Mouse (Mus musculus) sigmoid colon, adult 10 weeks (tissue): ENCODE data around the gene Slc23a4. TPM values are rescaled to one million over a fixed set of nuclear protein-coding genes. Genes with fewer than 3 reads are reported as not detected.

Source experiments
- polyA plus RNA-seq: library from polyadenylated mRNA; stranded (reverse); fragments of 350-450 nt; fragmentation: Illumina TruSeq; extraction: RNeasy Lipid Tissue Mini Kit (QIAGEN cat#74804); gene quantifications from one replicate; pipeline ENCODE4 v1.2.3, GENCODE M21; 2014; ENCODE audit warnings: low read depth, low replicate concordance

The Slc23a4 gene
- 1.2 TPM for polyA plus RNA-seq

GRCm38 (mm10) chr6:34988081-34988761 is at the start of gene Slc23a4:
TSS of gene Slc23a4 (minus strand) at chr6:34988404.

GRCm38 (mm10) chr6:34919956-34920355 is 68.2 kb downstream of the Slc23a4 start, which contains the start of gene Stra8:
TSS of gene Stra8 (plus strand) at chr6:34920163.

GRCm38 (mm10) chr6:34910371-34911219 is 77.6 kb downstream of the Slc23a4 start, which contains the start of gene Wdr91:
TSS of gene Wdr91 (minus strand) at chr6:34910876.

Other genes with a start within 250 kb of the Slc23a4 start
- 13.0 TPM for gene Agbl3, start 208.0 kb downstream of the Slc23a4 start, polyA plus RNA-seq
- 67.2 TPM for gene Tmem140, start 125.3 kb downstream of the Slc23a4 start, polyA plus RNA-seq
- gene Cyren, start 110.3 kb downstream of the Slc23a4 start, polyA plus RNA-seq, result 0.88 TPM
- gene Wdr91, start 77.5 kb downstream of the Slc23a4 start, polyA plus RNA-seq, result 1.8 TPM
- gene Stra8, start 68.2 kb downstream of the Slc23a4 start, polyA plus RNA-seq, result not detected
- gene Cnot4, start 145.3 kb upstream of the Slc23a4 start, polyA plus RNA-seq, result 37.6 TPM
- 17.0 TPM for gene Nup205, start 189.0 kb upstream of the Slc23a4 start, polyA plus RNA-seq